Mouse (Mus musculus): ENCODE results near the gene Gch1.

- TF ChIP-seq POLR2A (IDR thresholded peaks at IDR 0.05; ENCODE audit: borderline replicate concordance, extremely low read depth, insufficient read depth, insufficient read length, poor library complexity, severe bottlenecking) (no peak), CTCF (IDR thresholded peaks at IDR 0.05; ENCODE audit: borderline replicate concordance, extremely low read depth, insufficient read depth, insufficient read length) (no peak)
Measured at GRCm38 (mm10) chr14:47127987-47128386, 61.2 kb downstream of the Gch1 start.
